Mouse (Mus musculus): Measurements from ENCODE around the gene Piezo1. TPM values are rescaled to one million over a fixed set of nuclear protein-coding genes. Genes with fewer than 3 reads are reported as not detected.

Piezo1 gene
- total and polyA plus RNA-seq, 3 experiments, result 21.1 to 59.7 (median 41.6) TPM

GRCm38 (mm10) chr8:122537812-122538211, 13.3 kb downstream of the Piezo1 start:
- Histone ChIP-seq H3K4me1 (ENCODE audit: control insufficient read depth in 1 of 2, insufficient read depth in 2 of 2) (peaks cover 0 to 22% of the 10 kb centered on the region in 2 experiments; a peak in 2 of 4 replicates), H3K79me2 (replicated peaks; ENCODE audit: control insufficient read depth, extremely low read depth, insufficient read depth, poor library complexity, severe bottlenecking) (peaks cover 7% of the 10 kb centered on the region), H3K27me3 (replicated peaks) (no peaks in the 10 kb centered on the region), H3K9me3 (replicated peaks; ENCODE audit: low read length) (no peaks in the 10 kb centered on the region), H3K9ac (ENCODE audit: insufficient read depth, low read depth) (no peak overlapping the region), H3K27ac (ENCODE audit: insufficient read depth, low read depth) (no peak overlapping the region), H3K4me2 (ENCODE audit: insufficient read depth, low read depth, poor library complexity, severe bottlenecking) (no peak overlapping the region), H3K36me3 (replicated peaks in 1 of 2; ENCODE audit: control insufficient read depth in 1 of 2, insufficient read depth in 1 of 2, low read length in 1 of 2) (peaks cover 6 to 81% of the 10 kb centered on the region in 2 experiments), H3K4me3 (replicated peaks in 1 of 3; ENCODE audit: low read depth in 2 of 3, low read length in 2 of 3, poor library complexity in 1 of 3) (no peak overlapping the region)
- TF ChIP-seq ELF1 (IDR thresholded peaks at IDR 0.05; ENCODE audit: low read depth, low read length) (no peak), ZNF384 (IDR thresholded peaks at IDR 0.05; ENCODE audit: low read depth, low read length) (no peak), MAX (IDR thresholded peaks at IDR 0.05; ENCODE audit: low read length) (no peak), POLR2A (IDR thresholded peaks at IDR 0.05; ENCODE audit: low read depth, low read length) (no peak), TCF12 (IDR thresholded peaks at IDR 0.05; ENCODE audit: low read depth, low read length) (no peak), MEF2A (IDR thresholded peaks at IDR 0.05; ENCODE audit: borderline replicate concordance, low read depth, low read length) (no peak), CTCF (conservative IDR thresholded peaks at IDR 0.05 in 1 of 2, IDR thresholded peaks at IDR 0.05 in 1 of 2; ENCODE audit: low read depth in 2 of 2, low read length in 2 of 2) (no peak), GABPA (IDR thresholded peaks at IDR 0.05; ENCODE audit: insufficient replicate concordance, low read depth, low read length) (no peak), JUND (conservative IDR thresholded peaks at IDR 0.05; ENCODE audit: low read depth, low read length) (no peak), SMC3 (IDR thresholded peaks at IDR 0.05; ENCODE audit: low read depth, low read length) (no peak), POLR2AphosphoS2 (IDR thresholded peaks at IDR 0.05; ENCODE audit: low read depth, low read length) (no peak), ZKSCAN1 (IDR thresholded peaks at IDR 0.05; ENCODE audit: borderline replicate concordance, low read depth, low read length) (no peak), MYC (IDR thresholded peaks at IDR 0.05; ENCODE audit: low read depth, low read length) (no peak), USF2 (conservative IDR thresholded peaks at IDR 0.05; ENCODE audit: low read depth, low read length) (no peak), SIN3A (IDR thresholded peaks at IDR 0.05; ENCODE audit: low read length) (no peak), NRF1 (IDR thresholded peaks at IDR 0.05; ENCODE audit: low read depth, low read length) (no peak), UBTF (IDR thresholded peaks at IDR 0.05; ENCODE audit: low read depth, low read length) (no peak), E2F4 (IDR thresholded peaks at IDR 0.05; ENCODE audit: insufficient replicate concordance, low read depth, low read length) (no peak), ZC3H11A (IDR thresholded peaks at IDR 0.05; ENCODE audit: low read depth, low read length) (no peak)
- no peak for DNase-seq (ENCODE audit: extremely low read depth)
- dilution Hi-C loops (cut with MboI; ENCODE audit: extremely low pct_ligation_motif_present, extremely low pct_unique_long_range_greater_than_20kb, low sequenced_read_pairs) (no loop called here), in situ Hi-C loops (cut with MboI; ENCODE audit: low pct_ligation_motif_present, low pct_unique_long_range_greater_than_20kb, low sequenced_read_pairs) (no loop called here)

- no peak for DNase-seq (ENCODE audit: extremely low read depth)
- in situ Hi-C loops (cut with MboI; ENCODE audit: low pct_ligation_motif_present, low pct_unique_long_range_greater_than_20kb, low sequenced_read_pairs) (no loop called here), dilution Hi-C loops (cut with MboI; ENCODE audit: extremely low pct_ligation_motif_present, extremely low pct_unique_long_range_greater_than_20kb, low sequenced_read_pairs) (no loop called here)
- H3K27me3 ChIP-seq (replicated peaks), result no peaks in the 10 kb centered on the region
- H3K27ac ChIP-seq (ENCODE audit: insufficient read depth, low read depth), result no peak overlapping the region
- peaks cover 7% of the 10 kb centered on the region for H3K79me2 ChIP-seq (replicated peaks; ENCODE audit: control insufficient read depth, extremely low read depth, insufficient read depth, poor library complexity, severe bottlenecking)
- peaks cover 6 to 80% of the 10 kb centered on the region in 2 experiments for H3K36me3 ChIP-seq (replicated peaks in 1 of 2; ENCODE audit: control insufficient read depth in 1 of 2, insufficient read depth in 1 of 2, low read length in 1 of 2)
- H3K4me3 ChIP-seq (replicated peaks in 1 of 3; ENCODE audit: low read depth in 2 of 3, low read length in 2 of 3, poor library complexity in 1 of 3), result no peak overlapping the region
- TF ChIP-seq CHD1 (IDR thresholded peaks at IDR 0.05; ENCODE audit: low read depth, low read length) (no peak), POLR2AphosphoS2 (IDR thresholded peaks at IDR 0.05; ENCODE audit: low read depth, low read length) (no peak), IRF4 (IDR thresholded peaks at IDR 0.05; ENCODE audit: low read depth, low read length) (no peak), MAZ (IDR thresholded peaks at IDR 0.05; ENCODE audit: low read depth, low read length) (no peak), HCFC1 (IDR thresholded peaks at IDR 0.05; ENCODE audit: low read depth, low read length) (no peak), TCF12 (IDR thresholded peaks at IDR 0.05; ENCODE audit: low read depth, low read length) (no peak), USF1 (IDR thresholded peaks at IDR 0.05; ENCODE audit: low read depth, low read length) (no peak), ETS1 (conservative IDR thresholded peaks at IDR 0.05; ENCODE audit: low read depth, low read length) (no peak), ZKSCAN1 (IDR thresholded peaks at IDR 0.05; ENCODE audit: borderline replicate concordance, low read depth, low read length) (no peak), NRF1 (IDR thresholded peaks at IDR 0.05; ENCODE audit: low read depth, low read length) (no peak), E2F4 (IDR thresholded peaks at IDR 0.05; ENCODE audit: insufficient replicate concordance, low read depth, low read length) (no peak), SIN3A (IDR thresholded peaks at IDR 0.05; ENCODE audit: low read length) (no peak), RAD21 (IDR thresholded peaks at IDR 0.05; ENCODE audit: low read depth, low read length) (no peak), KAT2A (IDR thresholded peaks at IDR 0.05; ENCODE audit: insufficient replicate concordance, low read length) (no peak), POLR2A (IDR thresholded peaks at IDR 0.05; ENCODE audit: low read depth, low read length) (no peak), CHD2 (IDR thresholded peaks at IDR 0.05; ENCODE audit: low read length) (no peak), SMC3 (IDR thresholded peaks at IDR 0.05; ENCODE audit: low read depth, low read length) (no peak)
- H3K9ac ChIP-seq (ENCODE audit: insufficient read depth, low read depth), result no peak overlapping the region
- H3K4me2 ChIP-seq (ENCODE audit: insufficient read depth, low read depth, poor library complexity, severe bottlenecking), result no peak overlapping the region
- H3K9me3 ChIP-seq (replicated peaks; ENCODE audit: low read length), result no peaks in the 10 kb centered on the region
- H3K4me1 ChIP-seq (ENCODE audit: control insufficient read depth in 1 of 2, insufficient read depth in 2 of 2), result peaks cover 0 to 26% of the 10 kb centered on the region in 2 experiments; a peak in 2 of 4 replicates
Measured at GRCm38 (mm10) chr8:122537033-122537432, 14.1 kb downstream of the Piezo1 start.
